Mouse (Mus musculus) 3T3-L1 (cell line): ENCODE data around the gene Upk3a.

Source experiments
- DNase-seq: peaks from one replicate; pipeline ENCODE4 v3.0.0-alpha.2; 2015; ENCODE audit warnings: low read depth, low spot score

The Upk3a gene

GRCm38 (mm10) chr15:85016951-85017664 is at the start of gene Upk3a:
Upk3a (plus strand) TSS chr15:85017141.
- DNase-seq: no peak

DNA sequence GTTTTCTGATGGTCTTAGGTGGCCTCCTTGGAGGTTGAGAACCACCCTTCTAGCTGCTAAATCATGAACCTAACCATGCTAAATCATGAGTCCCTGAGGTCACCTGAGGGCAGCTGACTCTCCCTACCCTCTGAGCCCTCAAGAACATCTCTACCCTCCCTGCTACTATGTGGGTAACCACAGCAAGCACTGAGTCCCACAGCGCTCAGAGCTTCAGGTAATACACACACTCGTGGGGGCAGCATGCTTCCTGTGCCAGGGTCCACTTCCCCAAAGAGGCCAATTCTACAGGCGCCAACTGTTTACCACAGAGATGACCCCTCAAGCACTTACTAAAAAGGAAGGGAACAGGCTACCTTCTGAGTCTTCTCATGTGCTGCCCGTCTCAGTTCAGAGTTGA is 48.4 kb upstream of the Upk3a start:
- no peak for DNase-seq

DNA sequence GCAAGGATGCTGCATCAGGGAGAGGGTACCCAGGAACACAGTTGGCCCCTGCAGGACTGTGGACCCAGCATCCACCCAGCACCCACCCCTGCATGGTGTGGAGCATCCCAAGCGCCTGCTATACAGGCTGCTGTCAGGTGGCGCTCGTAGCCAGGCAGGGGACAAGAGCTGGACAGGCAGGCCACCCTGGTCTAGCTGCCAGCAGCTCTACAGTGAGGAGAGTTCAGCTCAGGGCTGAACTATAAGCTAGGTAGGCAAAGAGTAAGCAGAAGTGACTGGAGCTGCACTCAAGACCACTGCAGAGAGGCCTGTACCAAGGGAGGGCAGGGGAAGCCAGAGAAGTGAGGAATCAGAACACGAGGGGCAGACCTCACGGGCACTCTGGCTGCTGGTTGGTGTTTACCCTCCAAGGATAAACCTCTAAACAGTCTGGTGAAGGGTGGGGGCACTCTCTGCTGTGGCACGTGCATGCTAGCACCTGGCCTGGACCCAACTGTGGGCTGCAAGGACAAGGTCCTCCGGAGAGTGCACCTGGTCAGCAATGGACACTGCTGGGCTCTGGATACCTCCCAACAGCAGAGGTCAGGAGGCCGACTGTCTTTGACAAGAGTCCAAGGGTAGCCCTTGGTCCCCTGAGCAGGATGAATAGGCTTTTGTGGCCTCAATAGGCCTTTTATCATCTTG is 43.9 kb upstream of the Upk3a start:
- DNase-seq: no peak

DNA sequence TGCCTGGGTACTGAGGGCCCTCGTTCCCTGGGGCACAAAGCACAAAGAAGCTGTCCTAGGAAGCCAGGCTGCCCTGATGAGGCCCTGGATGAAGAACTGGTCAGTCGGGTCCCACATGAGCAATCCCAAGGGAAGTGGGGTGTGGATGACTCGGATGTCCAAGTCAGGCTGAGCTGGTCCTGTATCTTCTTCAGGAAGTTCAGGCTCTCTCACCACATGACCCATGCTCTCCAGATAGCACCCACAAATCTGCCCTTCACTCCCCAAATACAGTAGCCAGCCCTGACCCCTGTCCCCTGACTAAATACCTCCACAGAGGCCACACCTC is 43.4 kb upstream of the Upk3a start:
- peak; percentile 52 for DNase-seq

- peak; percentile 96 for DNase-seq
These were observed 41.2 kb upstream of the Upk3a start for GRCm38 (mm10) chr15:84975729-84976128.

- DNase-seq: peak; percentile 65
These were observed 35.2 kb upstream of the Upk3a start for GRCm38 (mm10) chr15:84981609-84982313.

DNA sequence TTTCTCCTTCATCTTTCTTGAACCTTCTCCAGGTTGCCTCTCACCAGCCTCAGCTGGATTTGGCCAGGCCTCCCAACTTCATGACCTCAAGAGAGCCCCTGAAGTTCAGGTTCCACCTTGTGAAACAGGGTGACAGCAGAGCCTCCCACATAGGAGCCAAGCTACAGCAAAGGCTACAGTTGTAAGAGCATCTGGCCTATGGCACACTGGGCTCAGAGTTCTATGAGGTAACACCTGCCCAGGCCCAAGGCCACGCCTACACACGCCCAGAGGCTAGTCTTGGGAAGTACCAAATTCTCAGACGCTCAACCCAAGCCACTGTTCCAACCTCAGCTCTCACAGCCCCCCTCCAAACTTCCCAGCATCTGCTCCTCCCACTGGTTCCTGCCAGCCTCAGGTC is 34.1 kb upstream of the Upk3a start:
- DNase-seq: no peak

- no peak for DNase-seq
These were observed 33.2 kb upstream of the Upk3a start for GRCm38 (mm10) chr15:84983721-84984120.

GRCm38 (mm10) chr15:84985516-84986160 is 31.3 kb upstream of the Upk3a start:
- DNase-seq: no peak

DNA sequence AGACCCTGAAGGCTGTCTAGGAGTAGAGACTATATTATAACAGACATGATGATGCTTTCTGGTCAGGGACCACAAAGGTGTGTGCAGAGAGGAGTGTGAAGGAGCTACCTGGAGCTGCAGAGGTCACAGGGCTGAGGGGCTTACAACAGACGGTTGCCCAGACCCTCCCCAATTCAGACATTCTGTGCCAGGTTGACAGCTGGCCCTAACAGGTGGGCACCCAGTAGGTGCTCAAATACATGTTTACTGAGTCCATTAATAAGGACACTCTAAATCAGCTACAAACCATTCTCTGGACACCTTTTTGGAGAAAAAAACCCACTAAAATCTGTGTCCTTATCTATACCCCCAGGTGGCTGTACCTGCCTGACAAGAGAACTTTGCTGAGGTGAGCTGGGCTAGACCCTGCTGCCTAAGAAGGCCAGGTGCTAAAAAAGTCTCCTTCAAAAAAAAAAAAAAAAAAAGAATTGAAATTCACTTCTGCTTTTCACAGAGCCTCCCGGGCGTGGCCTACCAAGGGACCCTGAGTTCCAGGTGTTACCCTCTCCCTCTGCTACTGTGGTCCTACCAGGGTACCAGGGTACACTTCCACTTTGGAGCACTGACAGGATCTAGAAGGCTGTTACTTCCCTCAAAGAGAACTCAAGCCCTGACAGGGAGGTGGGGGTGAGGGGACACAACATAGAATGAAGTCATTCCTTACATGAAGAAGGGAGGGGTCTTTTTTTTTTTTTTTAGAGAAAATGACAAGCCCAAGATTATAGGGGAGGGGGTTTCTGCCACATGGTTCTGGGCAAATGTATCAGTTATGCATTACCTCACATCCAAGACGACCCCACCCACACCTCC is 30.5 kb upstream of the Upk3a start:
- DNase-seq: no peak

- peak; percentile 32 for DNase-seq
These were observed 29.7 kb upstream of the Upk3a start for GRCm38 (mm10) chr15:84987020-84987815.

DNA sequence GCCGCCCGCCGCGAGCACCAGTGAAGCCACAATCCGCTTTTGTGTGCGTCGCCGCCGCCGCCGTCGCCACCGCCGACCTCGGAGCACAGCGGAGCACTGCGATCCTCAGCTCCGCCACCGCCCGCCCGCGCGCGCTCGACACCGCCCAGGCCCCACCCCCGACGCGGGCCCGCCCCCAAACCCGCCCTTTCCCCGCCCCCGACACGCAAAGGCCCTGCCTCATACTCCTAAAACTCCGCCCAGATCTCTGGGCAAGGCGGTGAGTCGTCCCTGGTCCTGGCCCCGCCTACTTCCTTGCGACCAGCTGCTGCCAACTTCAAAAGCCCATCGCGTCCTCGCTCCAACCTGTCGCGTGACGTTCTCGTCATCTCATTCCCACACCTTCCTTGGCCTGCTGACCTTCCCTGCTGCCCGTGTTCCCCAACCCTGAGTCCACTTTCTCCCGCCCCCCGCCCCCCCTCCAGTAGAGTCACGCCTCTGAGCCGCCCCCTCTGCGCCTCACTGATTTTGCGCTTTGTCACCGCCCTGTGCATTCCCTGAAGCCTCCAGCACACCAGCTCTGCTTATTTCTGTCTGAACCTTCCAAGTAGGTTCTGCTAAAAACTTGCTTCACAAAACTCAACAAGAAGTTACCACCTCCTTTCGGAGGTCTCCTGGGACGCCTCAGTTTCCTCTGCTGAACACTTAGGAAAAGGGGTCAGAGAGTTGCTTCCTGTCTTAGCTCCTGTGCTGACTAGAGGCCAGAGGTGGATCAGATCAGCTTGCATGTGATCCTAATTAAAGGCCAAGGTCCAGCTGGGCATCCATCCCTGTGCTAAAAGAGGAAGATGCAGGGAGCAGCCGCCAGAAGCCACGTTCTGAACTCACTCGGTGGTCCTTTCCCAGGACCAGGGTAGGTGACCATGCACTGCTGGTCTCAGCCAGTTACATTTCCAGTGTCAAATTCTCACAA is 28.8 kb upstream of the Upk3a start, which contains the start of gene 5031439G07Rik:
Gene 5031439G07Rik (minus strand): TSS at position 678 of the 952 bp plus-strand sequence.
- peak; percentile 97 for DNase-seq

DNA sequence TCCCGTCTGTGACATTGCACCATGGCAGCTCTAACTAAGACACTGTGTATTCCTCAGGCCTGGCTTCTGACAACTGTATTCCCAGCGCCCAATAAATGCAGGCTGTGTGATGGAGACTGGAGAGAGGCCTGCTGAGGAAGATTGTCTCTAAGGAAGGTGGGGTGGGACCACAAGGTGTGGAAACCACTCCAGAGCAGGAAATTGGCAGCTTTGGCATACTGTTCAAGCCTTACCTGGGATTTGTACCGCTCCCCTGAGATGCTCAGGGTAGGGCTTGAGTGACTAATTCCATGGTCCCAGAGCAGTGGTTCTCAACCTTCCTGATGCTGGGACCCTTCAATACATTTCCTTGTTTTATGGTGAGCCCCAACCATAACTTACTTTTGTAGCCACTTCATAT is 27.8 kb upstream of the Upk3a start:
- DNase-seq: no peak

DNA sequence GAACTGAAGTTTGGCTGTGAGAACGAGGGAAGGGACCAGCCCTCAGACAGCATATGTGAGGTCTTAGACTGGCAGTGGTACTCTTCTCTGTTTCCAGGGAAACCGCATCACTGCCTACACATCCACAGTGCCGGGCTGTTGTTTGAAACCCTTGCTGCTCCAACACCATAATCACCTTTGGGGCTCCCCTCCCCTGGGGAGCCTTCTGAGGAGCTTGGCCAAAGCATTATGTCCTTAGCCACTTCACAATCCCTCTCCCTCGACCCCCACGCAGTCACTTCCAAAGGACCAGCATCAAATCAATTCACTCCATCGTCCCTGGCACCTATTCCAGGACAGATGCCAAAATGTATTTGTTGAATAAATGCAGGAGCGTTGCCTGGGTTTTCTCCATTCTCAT is 27.2 kb upstream of the Upk3a start:
- DNase-seq: no peak

DNA sequence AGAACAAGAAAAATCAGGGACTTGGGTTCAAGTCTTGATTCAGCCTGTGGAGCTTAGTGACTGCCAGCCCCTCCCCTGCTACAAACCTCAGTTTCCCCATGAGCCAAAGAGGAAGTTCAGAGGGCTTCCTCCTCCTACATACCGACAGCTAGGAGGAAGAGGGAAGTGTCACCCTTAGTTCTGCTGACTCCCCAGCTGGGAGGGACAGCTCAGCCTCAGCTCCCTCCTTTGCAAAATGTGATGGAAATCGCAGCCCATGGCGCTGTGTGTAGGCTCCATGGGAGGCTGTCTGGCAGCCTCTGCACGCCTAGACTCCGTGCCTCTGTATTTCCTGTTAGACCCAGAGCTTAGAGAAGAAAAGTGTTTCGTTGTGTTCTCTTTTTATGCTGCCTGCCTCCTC is 22.4 kb upstream of the Upk3a start:
- DNase-seq: no peak

- peak; percentile 39 for DNase-seq
These were observed 21.9 kb upstream of the Upk3a start for GRCm38 (mm10) chr15:84995041-84995440.

- DNase-seq: peak; percentile 90
These were observed 21.0 kb upstream of the Upk3a start for GRCm38 (mm10) chr15:84995967-84996366.

- no peak for DNase-seq
These were observed 19.0 kb upstream of the Upk3a start for GRCm38 (mm10) chr15:84997768-84998454.

- no peak for DNase-seq
These were observed 17.0 kb upstream of the Upk3a start for GRCm38 (mm10) chr15:84999911-85000310.
